Mouse (Mus musculus) midbrain, embryonic 14.5 days (tissue): ENCODE results near the gene Borcs7. TPM values are rescaled to one million over a fixed set of nuclear protein-coding genes. Genes with fewer than 3 reads are reported as not detected.

Source experiments
- ATAC-seq: fragments of 200-750 bp; cut with Nextera tagmentation; 2 replicates; pipeline ENCODE4 v1.8.0; 2017; ENCODE audit warnings: moderate number of reproducible peaks, moderate library complexity; ENCODE audit not compliant: low FRiP score, low TSS enrichment
- DNase-seq: peaks from one replicate; pipeline ENCODE4 v3.0.0-alpha.2; 2015
- H3K27ac ChIP-seq: fragments of 300-500 bp; sonication (generic); replicated peaks from 2 replicates; pipeline ENCODE4 v1.5.1; 2014; ENCODE audit warnings: mild to moderate bottlenecking, low read depth, low read length, moderate library complexity
- H3K27me3 ChIP-seq: fragments of 300-500 bp; sonication (generic); 2 replicates; pipeline ENCODE4 v1.6.1; 2014; ENCODE audit warnings: low read length, control low read depth, mixed read lengths; ENCODE audit not compliant: control insufficient read depth, insufficient read depth
- H3K36me3 ChIP-seq: fragments of 300-500 bp; sonication (generic); 2 replicates; pipeline ENCODE4 v1.6.1; 2014; ENCODE audit warnings: low read length, control low read depth; ENCODE audit not compliant: control insufficient read depth, insufficient read depth
- H3K4me1 ChIP-seq: fragments of 300-500 bp; sonication (generic); 2 replicates; pipeline ENCODE4 v1.6.1; 2014; ENCODE audit warnings: mild to moderate bottlenecking, antibody characterized with exemption, low read length, control low read depth; ENCODE audit not compliant: control insufficient read depth, insufficient read depth
- H3K4me2 ChIP-seq: fragments of 300-500 bp; sonication (generic); 2 replicates; pipeline ENCODE4 v1.6.1; 2014; ENCODE audit warnings: mild to moderate bottlenecking, low read length, moderate library complexity
- H3K4me3 ChIP-seq: fragments of 300-500 bp; sonication (generic); replicated peaks from 2 replicates; pipeline ENCODE4 v1.5.1; 2014; ENCODE audit warnings: low read depth, low read length
- H3K9ac ChIP-seq: fragments of 300-500 bp; sonication (generic); replicated peaks from 2 replicates; pipeline ENCODE4 v1.6.1; 2014; ENCODE audit warnings: mild to moderate bottlenecking, low read length, moderate library complexity
- H3K9me3 ChIP-seq: fragments of 300-500 bp; sonication (generic); 2 replicates; pipeline ENCODE4 v1.6.1; 2016; ENCODE audit warnings: low read length, control low read depth, mixed read lengths; ENCODE audit not compliant: control insufficient read depth
- WGBS: fragments of 180-500 bp; shearing (Covaris S2); extraction: QIAGEN DNeasy Blood & Tissue Kit; methylation state at CpG from one replicate; pipeline ENCODE4 v1.1.7; 2014; 5-methylcytosine and 5-hydroxymethylcytosine counted together
- polyA plus RNA-seq: library from polyadenylated mRNA; unstranded; fragments of >200 nt; fragmentation: Nextera tagmentation; extraction: Ambion mirVana; gene quantifications from 2 replicates; pipeline ENCODE4 v1.2.1, GENCODE M21; 2014

Gene Borcs7
- polyA plus RNA-seq, 1 experiment from 2014 or later = 21.6 TPM

DNA sequence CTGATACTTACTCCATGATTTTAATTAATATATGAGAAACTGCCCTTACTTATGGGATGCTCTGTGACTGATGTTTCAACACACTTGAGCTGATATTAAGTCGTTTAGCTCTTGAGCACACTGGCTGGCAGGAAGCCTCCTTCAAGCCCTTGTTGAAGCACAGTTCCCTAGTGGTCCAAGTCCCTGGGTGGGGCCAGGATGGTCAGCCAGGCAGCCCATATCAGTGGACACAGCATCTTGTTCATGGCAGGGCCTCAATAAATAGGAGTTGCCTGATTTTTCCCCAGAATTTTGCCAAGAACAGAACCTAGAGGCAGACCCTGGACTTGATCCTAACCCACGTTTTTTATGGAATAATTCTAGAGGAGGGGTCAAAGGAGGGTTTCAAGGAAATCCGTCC lies 42.5 kb upstream of the Borcs7 start:
- Histone ChIP-seq H3K4me1 (peaks cover 19% of the 10 kb centered on the region), H3K4me3 (no peak overlapping the region), H3K9ac (no peak overlapping the region), H3K4me2 (no peak overlapping the region), H3K27me3 (no peaks in the 10 kb centered on the region), H3K27ac (no peak overlapping the region), H3K9me3 (no peaks in the 10 kb centered on the region), H3K36me3 (peaks cover 26% of the 10 kb centered on the region)
- 87% methylated on average over 3 of the region's 3 CpGs for WGBS
- ATAC-seq (no peak), DNase-seq (no peak)

DNA sequence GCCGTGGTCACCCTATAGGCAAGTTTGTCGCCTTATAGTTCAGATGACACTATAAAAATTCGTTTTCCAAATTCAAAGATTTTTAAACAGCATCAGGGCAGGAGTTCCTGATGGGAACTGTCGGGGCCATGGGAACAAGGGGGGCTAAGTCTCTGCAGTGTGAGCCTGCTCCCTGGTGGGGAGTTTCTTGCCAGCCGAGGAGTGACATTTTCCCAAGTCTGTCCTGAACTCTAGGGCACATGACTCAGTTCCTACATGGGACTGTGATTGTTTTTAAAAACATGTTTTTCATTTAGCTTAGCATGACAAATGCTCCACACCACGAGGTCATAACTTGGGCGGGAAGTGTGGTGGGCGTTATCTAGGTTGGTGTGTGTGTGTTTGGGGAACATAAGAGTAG lies 41.9 kb upstream of the Borcs7 start:
- no peak overlapping the region for H3K4me3 ChIP-seq
- DNase-seq (no peak), ATAC-seq (no peak)
- H3K9ac ChIP-seq = no peak overlapping the region
- H3K27me3 ChIP-seq = no peaks in the 10 kb centered on the region
- H3K4me2 ChIP-seq = no peak overlapping the region
- H3K9me3 ChIP-seq = no peaks in the 10 kb centered on the region
- H3K4me1 ChIP-seq = peaks cover 17% of the 10 kb centered on the region
- peaks cover 29% of the 10 kb centered on the region for H3K36me3 ChIP-seq
- H3K27ac ChIP-seq = no peak overlapping the region
- WGBS = 86% methylated on average over 8 of the region's 8 CpGs

DNA sequence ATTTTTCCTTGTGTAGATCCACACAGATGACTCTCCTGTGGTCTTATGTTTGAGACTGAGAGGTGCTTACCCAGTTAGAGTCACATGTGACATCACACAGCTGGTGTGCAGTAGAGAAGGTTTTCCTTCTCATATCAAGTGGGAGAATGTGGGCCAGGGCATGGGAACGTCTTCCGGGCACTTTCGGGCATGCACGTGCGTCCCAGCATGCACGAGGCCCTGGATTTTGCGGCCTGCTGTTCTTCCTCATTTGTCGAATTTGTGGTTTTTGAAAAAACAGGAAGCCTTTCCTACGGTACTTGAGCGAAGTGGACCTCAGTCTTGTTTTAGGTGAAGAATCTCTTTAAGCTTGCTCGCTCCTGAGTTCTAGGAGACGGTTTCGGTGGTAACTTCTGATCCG lies 41.1 kb upstream of the Borcs7 start:
- no peak for DNase-seq
- Histone ChIP-seq H3K4me3 (no peak overlapping the region), H3K9me3 (no peaks in the 10 kb centered on the region), H3K4me2 (no peak overlapping the region), H3K27me3 (no peaks in the 10 kb centered on the region), H3K4me1 (peaks cover 16% of the 10 kb centered on the region), H3K9ac (no peak overlapping the region), H3K36me3 (peaks cover 36% of the 10 kb centered on the region), H3K27ac (no peak overlapping the region)
- WGBS = 97% methylated on average over 14 of the region's 14 CpGs
- no peak for ATAC-seq

DNA sequence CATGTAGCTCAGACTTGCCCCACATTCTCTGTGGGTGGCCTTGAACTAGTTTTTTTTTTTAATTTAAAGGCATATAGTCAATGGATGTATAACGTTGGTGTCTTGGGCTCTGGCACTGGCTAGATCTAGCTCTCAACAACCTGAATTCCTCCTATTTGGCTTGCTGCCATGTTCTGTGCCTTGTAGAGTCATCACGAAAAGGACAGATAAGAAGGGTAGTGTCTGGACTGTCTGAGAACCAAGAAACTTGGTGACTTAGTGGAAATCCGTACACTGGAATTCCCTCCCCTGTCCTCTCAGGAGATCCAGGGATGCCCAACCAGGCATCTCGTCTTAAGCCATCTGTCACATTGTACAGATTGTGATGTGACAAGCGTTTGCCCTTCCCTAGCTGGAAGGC lies 36.5 kb upstream of the Borcs7 start:
- ATAC-seq = no peak
- DNase-seq = no peak
- Histone ChIP-seq H3K4me2 (no peak overlapping the region), H3K36me3 (peaks cover 59% of the 10 kb centered on the region), H3K27me3 (no peaks in the 10 kb centered on the region), H3K27ac (no peak overlapping the region), H3K4me3 (no peak overlapping the region), H3K9ac (no peak overlapping the region), H3K9me3 (no peaks in the 10 kb centered on the region), H3K4me1 (no peaks in the 10 kb centered on the region)
- 87% methylated on average over 5 of the region's 5 CpGs for WGBS

DNA sequence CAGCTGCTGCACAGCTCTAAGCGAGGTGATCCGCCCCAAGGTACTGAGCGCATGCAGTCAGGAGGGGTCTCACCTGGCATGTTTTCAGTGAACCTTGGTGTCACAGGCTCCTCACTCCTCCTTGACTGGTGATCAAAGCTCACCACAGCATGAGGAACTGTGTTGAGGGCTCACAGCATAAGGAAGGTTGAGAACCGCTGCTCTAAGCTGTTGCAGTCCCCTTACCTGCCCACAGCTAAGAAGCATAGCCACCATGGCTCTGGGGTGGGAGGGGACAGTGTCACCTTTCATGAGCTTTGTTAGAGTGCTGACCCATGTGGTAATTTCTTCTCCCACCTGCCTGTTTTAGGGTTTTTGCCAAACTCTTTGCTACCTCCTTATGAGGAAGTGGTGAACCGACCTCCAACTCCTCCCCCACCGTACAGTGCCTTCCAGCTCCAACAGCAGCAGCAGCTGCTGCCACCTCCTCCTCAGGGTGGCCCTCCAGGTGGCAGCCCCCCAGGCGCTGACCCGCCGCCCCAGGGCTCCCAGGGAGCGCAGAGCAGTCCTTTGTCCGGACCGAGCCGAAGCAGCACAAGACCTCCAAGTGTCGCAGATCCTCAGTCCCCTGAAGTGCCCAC lies 36.0 kb upstream of the Borcs7 start:
- no peaks in the 10 kb centered on the region for H3K9me3 ChIP-seq
- ATAC-seq (no peak), DNase-seq (no peak)
- no peaks in the 10 kb centered on the region for H3K27me3 ChIP-seq
- H3K4me3 ChIP-seq = no peak overlapping the region
- WGBS = 93% methylated on average over 14 of the region's 14 CpGs
- no peak overlapping the region for H3K9ac ChIP-seq
- peaks cover 55% of the 10 kb centered on the region for H3K36me3 ChIP-seq
- no peak overlapping the region for H3K4me2 ChIP-seq
- H3K27ac ChIP-seq = no peak overlapping the region
- no peaks in the 10 kb centered on the region for H3K4me1 ChIP-seq

DNA sequence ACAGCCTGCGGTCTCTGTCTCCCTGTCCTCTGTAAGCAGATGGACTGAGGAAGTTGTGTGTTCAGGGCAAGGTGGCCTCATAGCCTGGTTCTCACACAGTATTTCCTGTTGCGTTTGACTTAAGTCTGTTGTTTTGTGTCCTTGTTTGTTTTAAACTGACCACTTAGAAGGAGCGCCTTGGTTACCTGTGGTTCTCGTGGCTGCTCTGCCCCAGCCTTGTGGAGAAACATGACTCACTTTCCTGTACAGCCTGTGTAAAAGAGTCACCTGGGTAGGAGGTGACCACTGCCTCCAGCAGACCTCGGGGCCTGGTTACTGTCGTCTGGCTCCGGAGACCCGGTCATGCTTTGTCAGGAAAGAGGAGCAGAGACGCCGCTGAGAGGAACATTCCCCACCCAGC lies 34.1 kb upstream of the Borcs7 start:
- DNase-seq (no peak), ATAC-seq (no peak)
- 95% methylated on average over 10 of the region's 10 CpGs for WGBS
- H3K27ac ChIP-seq = no peak overlapping the region
- H3K27me3 ChIP-seq = no peaks in the 10 kb centered on the region
- no peaks in the 10 kb centered on the region for H3K4me1 ChIP-seq
- H3K4me3 ChIP-seq = no peak overlapping the region
- H3K4me2 ChIP-seq = no peak overlapping the region
- no peak overlapping the region for H3K9ac ChIP-seq
- H3K36me3 ChIP-seq = peaks cover 51% of the 10 kb centered on the region
- no peaks in the 10 kb centered on the region for H3K9me3 ChIP-seq

DNA sequence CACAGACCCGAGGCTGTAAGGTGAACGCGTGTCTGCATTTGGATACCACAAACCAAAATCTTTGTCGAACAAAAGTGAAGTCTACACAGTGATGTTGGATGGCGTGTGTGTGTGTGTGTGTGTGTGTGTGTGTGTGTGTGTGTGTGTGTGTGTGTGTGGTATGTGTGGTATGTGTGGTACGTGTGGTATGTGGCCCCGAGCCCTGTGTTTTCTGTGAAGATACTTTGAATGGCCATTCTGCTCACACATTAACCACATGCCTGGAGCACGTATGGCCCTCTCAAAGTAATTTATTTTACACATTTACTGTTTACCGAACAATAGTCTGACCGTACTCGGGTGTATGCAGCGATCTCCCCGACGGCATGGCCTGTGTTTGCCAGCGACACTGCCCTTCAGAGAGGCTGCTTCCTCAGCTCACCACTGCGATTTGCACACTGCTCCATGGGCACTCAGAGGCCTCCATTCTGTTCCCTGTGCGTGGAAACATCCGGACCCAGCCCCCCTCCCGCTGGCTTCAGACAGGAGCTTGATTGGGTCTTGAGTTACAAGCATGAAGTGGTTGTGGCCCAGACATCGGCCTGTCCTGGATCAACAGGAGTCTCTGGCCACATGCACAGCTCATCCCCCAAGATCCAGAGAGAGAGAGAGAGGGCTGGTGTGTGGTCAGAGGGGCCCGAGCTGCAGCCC lies 33.4 kb upstream of the Borcs7 start:
- no peak overlapping the region for H3K4me2 ChIP-seq
- no peak for ATAC-seq
- no peak overlapping the region for H3K9ac ChIP-seq
- H3K36me3 ChIP-seq = peaks cover 51% of the 10 kb centered on the region
- H3K27me3 ChIP-seq = no peaks in the 10 kb centered on the region
- no peaks in the 10 kb centered on the region for H3K9me3 ChIP-seq
- no peak overlapping the region for H3K27ac ChIP-seq
- no peak for DNase-seq
- no peak overlapping the region for H3K4me3 ChIP-seq
- WGBS = 96% methylated on average over 21 of the region's 21 CpGs
- no peaks in the 10 kb centered on the region for H3K4me1 ChIP-seq

DNA sequence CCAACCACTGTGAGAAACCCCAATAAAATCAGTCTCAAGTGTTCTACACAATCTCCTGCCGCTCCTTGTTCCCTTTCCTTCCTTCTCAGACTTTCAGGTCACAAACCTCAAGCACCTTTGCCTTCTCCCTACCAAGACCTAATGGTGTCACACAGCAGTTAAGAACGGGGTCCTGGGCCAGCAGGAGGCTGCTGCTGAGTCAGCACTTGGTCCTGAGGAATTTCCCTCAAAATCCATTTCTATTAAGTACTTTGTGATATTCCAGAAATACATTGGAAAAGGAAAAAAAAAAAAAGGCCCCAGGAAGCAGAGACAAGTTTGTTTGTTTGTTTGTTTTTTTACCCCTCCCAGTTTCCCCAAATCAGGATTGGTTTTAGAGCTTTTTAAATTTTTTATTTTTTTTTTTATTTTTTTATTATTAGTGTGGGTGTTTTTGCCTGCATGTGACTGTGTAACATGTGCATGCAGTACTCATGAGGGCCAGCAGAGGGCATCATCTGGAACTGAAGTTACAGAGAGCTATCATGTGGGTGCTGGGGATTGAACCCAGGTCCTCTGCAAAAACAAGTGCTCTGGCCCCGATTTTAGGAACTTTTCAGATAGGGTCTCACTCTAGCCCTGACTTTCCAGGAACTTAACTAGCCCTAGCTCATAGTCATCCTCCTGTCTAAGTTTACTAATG lies 32.2 kb upstream of the Borcs7 start:
- H3K4me2 ChIP-seq = no peak overlapping the region
- peaks cover 45% of the 10 kb centered on the region for H3K36me3 ChIP-seq
- 95% methylated on average over 3 of the region's 3 CpGs for WGBS
- no peak for ATAC-seq
- no peak overlapping the region for H3K27ac ChIP-seq
- no peaks in the 10 kb centered on the region for H3K27me3 ChIP-seq
- no peak overlapping the region for H3K4me3 ChIP-seq
- DNase-seq = peak; percentile 32
- H3K9ac ChIP-seq = no peak overlapping the region
- no peaks in the 10 kb centered on the region for H3K9me3 ChIP-seq
- no peaks in the 10 kb centered on the region for H3K4me1 ChIP-seq

DNA sequence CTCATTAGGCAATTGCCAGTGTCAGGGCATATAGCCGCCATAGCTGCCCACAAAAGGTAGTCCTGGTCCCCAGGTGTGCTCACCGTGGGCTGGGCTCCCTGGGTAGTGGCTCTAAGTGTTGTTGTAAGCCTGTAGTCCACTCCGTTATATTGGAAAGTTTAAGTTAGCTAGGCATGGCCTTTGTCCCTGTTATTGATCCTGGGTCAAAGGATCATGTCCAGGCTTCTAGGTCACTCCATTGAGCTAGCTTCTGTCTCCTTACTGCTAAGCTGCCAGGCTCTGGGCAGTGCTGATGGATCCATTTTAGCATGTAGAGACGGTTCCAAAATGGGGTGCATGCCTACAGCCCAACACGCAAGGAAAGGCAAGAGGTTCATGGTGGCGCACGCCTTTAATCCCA lies 31.4 kb upstream of the Borcs7 start:
- WGBS = 96% methylated on average over 7 of the region's 7 CpGs
- no peak overlapping the region for H3K9ac ChIP-seq

More for the DNA sequence above, 31.4 kb upstream of the Borcs7 start:
- H3K36me3 ChIP-seq = peaks cover 39% of the 10 kb centered on the region
- H3K4me1 ChIP-seq = no peaks in the 10 kb centered on the region
- H3K27ac ChIP-seq = no peak overlapping the region
- DNase-seq (no peak), ATAC-seq (no peak)
- H3K4me3 ChIP-seq = no peak overlapping the region
- no peaks in the 10 kb centered on the region for H3K27me3 ChIP-seq
- H3K4me2 ChIP-seq = no peak overlapping the region
- no peaks in the 10 kb centered on the region for H3K9me3 ChIP-seq
